Mouse (Mus musculus) midbrain, postnatal 0 days (tissue): ENCODE measurements at regions not wholly inside any gene's neighbourhood (a gene's known extent, or its start where the extent isn't known, plus 50 kb on each side); places are given as distances from the start of the nearest gene placed in this dataset.

ENCODE experiments used
- ATAC-seq: fragments of 200-750 bp; cut with Nextera tagmentation; 2 replicates; pipeline ENCODE4 v1.8.0; 2017; ENCODE audit warnings: moderate number of reproducible peaks, mild to moderate bottlenecking, moderate TSS enrichment, moderate library complexity; ENCODE audit not compliant: low FRiP score
- DNase-seq: peaks from one replicate; pipeline ENCODE4 v3.0.0-alpha.2; 2015; ENCODE audit warnings: low spot score
- H3K27ac ChIP-seq: fragments of 300-500 bp; sonication (generic); 2 replicates; pipeline ENCODE4 v1.5.1; 2014; ENCODE audit warnings: low read depth, mild to moderate bottlenecking, low read length, mixed read lengths
- H3K27me3 ChIP-seq: fragments of 300-500 bp; sonication (generic); 2 replicates; pipeline ENCODE4 v1.6.1; 2014; ENCODE audit warnings: low read length, control low read depth, mixed read lengths; ENCODE audit not compliant: insufficient read depth
- H3K36me3 ChIP-seq: fragments of 300-500 bp; sonication (generic); 2 replicates; pipeline ENCODE4 v1.6.1; 2014; ENCODE audit warnings: low read length, control low read depth, mixed read lengths; ENCODE audit not compliant: insufficient read depth
- H3K4me1 ChIP-seq: fragments of 300-500 bp; sonication (generic); 2 replicates; pipeline ENCODE4 v1.6.1; 2014; ENCODE audit warnings: mild to moderate bottlenecking, control low read depth, antibody characterized with exemption, low read length, mixed read lengths; ENCODE audit not compliant: insufficient read depth
- H3K4me2 ChIP-seq: fragments of 300-500 bp; sonication (generic); 2 replicates; pipeline ENCODE4 v1.6.1; 2014; ENCODE audit warnings: low read depth, mild to moderate bottlenecking, low read length, mixed read lengths; ENCODE audit not compliant: poor library complexity, severe bottlenecking
- H3K4me3 ChIP-seq: fragments of 300-500 bp; sonication (generic); 2 replicates; pipeline ENCODE4 v1.5.1; 2014; ENCODE audit warnings: low read depth, mild to moderate bottlenecking, low read length, moderate library complexity
- H3K9ac ChIP-seq: fragments of 300-500 bp; sonication (generic); replicated peaks from 2 replicates; pipeline ENCODE4 v1.6.1; 2014; ENCODE audit warnings: mild to moderate bottlenecking, low read length, moderate library complexity, mixed read lengths; ENCODE audit not compliant: poor library complexity, severe bottlenecking
- H3K9me3 ChIP-seq: fragments of 300-500 bp; sonication (generic); 2 replicates; pipeline ENCODE4 v1.6.1; 2016; ENCODE audit warnings: low read length, control low read depth
- CTCF ChIP-seq: IDR thresholded peaks from 2 replicates; pipeline ENCODE4 v1.5.1; 2016; ENCODE audit warnings: antibody characterized with exemption, mild to moderate bottlenecking
- WGBS: fragments of 180-500 bp; shearing (Covaris S2); extraction: QIAGEN DNeasy Blood & Tissue Kit; methylation state at CpG from one replicate; pipeline ENCODE4 v1.1.7; 2014; 5-methylcytosine and 5-hydroxymethylcytosine counted together

DNA sequence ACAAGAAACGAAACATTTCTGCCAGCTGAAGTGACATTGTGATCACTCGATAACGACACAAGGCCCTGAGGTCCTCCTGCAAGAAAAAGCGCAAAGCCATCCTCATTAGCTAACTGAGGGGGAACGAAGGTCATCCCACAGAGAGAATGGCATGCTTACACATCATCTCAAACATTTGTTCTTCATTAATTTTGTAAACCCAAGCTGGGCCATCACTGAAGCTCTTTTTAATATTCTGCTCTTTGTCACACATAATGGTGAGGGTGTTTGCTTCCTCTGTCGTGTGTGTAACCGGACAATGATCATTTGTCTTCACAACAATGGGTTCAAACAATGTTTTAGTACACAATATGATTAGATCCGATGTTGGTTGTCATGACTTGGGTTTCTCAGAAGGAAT, 1217.9 kb downstream of the Mat2b start:
- H3K27me3 ChIP-seq: no peaks in the 10 kb centered on the region
- peak; percentile 11 for DNase-seq
- H3K9ac ChIP-seq: no peak overlapping the region
- no peaks in the 10 kb centered on the region for H3K4me1 ChIP-seq
- no peaks in the 10 kb centered on the region for H3K9me3 ChIP-seq
- H3K27ac ChIP-seq: no peak overlapping the region
- TF ChIP-seq CTCF: no peak
- WGBS: 60% methylated on average over 8 of the region's 8 CpGs
- no peaks in the 10 kb centered on the region for H3K36me3 ChIP-seq
- no peak for ATAC-seq
- no peak overlapping the region for H3K4me2 ChIP-seq
- no peak overlapping the region for H3K4me3 ChIP-seq

- WGBS: 61% methylated on average over 5 of the region's 5 CpGs
- H3K4me2 ChIP-seq: no peak overlapping the region
- ATAC-seq: no peak; the same call in 1 of the 2 replicates
- DNase-seq: peak; percentile 70
- H3K4me1 ChIP-seq: no peaks in the 10 kb centered on the region
- no peak for TF ChIP-seq CTCF
- H3K9me3 ChIP-seq: no peaks in the 10 kb centered on the region
- H3K9ac ChIP-seq: no peak overlapping the region
- no peaks in the 10 kb centered on the region for H3K27me3 ChIP-seq
- H3K36me3 ChIP-seq: no peaks in the 10 kb centered on the region
- no peak overlapping the region for H3K4me3 ChIP-seq
- no peak overlapping the region for H3K27ac ChIP-seq
These were observed 1241.6 kb downstream of the Mat2b start for GRCm38 (mm10) chr11:39453329-39453952.

DNA sequence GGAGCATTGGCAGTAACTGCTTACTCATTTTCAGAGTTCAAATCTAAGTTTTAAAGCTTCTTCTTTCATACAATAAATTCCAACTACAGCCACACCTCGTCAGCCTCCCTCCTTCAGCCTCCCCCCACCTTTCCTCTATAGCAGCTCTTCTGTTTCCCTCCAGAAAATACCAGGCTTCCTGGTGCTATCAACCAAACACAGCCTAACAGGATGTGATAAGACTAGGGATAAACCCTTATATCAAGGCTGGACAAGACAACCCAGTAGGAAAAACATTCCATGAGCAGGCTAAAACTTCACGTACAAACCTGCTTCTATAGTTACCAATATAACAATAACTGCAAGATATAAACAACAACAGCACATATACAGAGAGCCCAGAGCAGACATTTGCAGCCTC, 1248.6 kb downstream of the Mat2b start:
- TF ChIP-seq CTCF: no peak
- no peak overlapping the region for H3K27ac ChIP-seq

DNA sequence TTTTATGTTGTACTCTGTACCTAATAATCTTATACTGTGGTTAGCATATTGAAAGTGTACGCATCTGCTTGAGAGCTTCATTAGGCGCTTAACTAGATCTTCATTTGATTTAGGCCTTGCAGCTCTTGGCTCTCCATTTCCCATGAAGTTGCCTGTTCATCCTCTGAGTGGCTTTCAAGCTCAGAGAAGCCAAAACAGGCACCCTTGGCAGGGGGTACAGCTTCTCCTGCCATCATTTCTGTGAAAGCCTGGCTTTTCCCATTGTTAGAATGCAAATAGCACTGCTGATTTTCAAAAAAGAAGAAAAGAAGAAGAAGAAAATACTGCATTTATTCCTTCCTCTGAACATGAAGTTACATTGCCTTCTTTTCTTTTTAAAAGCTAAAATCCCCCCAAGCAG, 1283.3 kb downstream of the Mat2b start:
- Histone ChIP-seq H3K4me1 (peaks cover 3% of the 10 kb centered on the region; the same call in 1 of the 2 replicates), H3K27ac (no peak overlapping the region), H3K9ac (no peak overlapping the region), H3K4me3 (no peak overlapping the region), H3K9me3 (no peaks in the 10 kb centered on the region), H3K27me3 (no peaks in the 10 kb centered on the region), H3K36me3 (no peaks in the 10 kb centered on the region), H3K4me2 (no peak overlapping the region)
- no peak for ATAC-seq
- peak; percentile 49 for DNase-seq
- 34% methylated on average over 2 of the region's 2 CpGs for WGBS
- TF ChIP-seq CTCF: no peak

More for the DNA sequence above, 1248.6 kb downstream of the Mat2b start:
- ATAC-seq (no peak), DNase-seq (no peak)
- H3K9me3 ChIP-seq: no peaks in the 10 kb centered on the region
- H3K4me2 ChIP-seq: no peak overlapping the region
- 78% methylated on average over 2 of the region's 2 CpGs for WGBS
- H3K27me3 ChIP-seq: no peaks in the 10 kb centered on the region
- no peaks in the 10 kb centered on the region for H3K4me1 ChIP-seq
- no peak overlapping the region for H3K4me3 ChIP-seq
- no peaks in the 10 kb centered on the region for H3K36me3 ChIP-seq
- no peak overlapping the region for H3K9ac ChIP-seq

DNA sequence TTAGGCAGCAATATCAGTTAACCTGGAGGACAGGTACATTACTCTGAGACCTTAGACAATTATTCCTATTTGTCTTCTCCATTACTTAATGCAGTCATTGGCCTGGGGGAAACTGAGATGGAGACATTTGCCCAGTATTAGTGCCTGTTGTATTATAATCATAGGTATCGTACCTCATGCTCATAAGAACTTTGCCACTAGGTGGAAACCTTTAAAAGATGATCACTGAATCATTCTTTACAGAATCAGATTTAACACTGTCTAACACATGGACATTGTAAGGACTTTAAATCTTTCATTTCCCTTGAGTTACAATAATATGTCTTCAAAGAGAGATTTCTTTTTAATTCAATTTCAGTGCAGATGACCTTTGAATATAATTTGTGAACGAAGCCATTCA, 1283.8 kb downstream of the Mat2b start:
- 66% methylated on average over 2 of the region's 2 CpGs for WGBS
- peak; percentile 55 for TF ChIP-seq CTCF
- ATAC-seq: no peak

DNA sequence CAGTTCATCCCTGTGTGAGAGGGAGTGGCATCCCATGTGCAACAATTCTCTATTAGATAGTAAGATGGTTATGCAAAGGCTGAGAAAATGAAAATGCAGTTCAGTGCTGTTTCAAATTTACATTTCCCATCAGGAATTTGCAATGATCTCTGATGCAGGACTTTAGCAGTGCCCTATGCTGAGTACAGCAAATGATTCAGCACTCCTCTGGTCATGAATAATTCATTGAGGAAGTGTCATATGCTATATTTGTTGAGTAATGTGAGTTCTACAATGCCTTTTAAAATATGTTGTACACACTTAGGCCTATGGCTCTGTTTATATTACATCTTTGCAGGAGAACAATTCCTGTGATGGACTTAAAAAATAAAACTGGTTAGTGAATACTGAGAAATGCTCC, 1330.2 kb downstream of the Mat2b start:
- no peaks in the 10 kb centered on the region for H3K36me3 ChIP-seq
- H3K4me2 ChIP-seq: no peak overlapping the region
- H3K9me3 ChIP-seq: no peaks in the 10 kb centered on the region
- no peaks in the 10 kb centered on the region for H3K27me3 ChIP-seq
- no peak overlapping the region for H3K9ac ChIP-seq
- ATAC-seq (no peak), DNase-seq (no peak)
- no peak overlapping the region for H3K4me3 ChIP-seq
- H3K4me1 ChIP-seq: no peaks in the 10 kb centered on the region
- no peak overlapping the region for H3K27ac ChIP-seq
- no peak for TF ChIP-seq CTCF

More for the DNA sequence above, 1283.8 kb downstream of the Mat2b start:
- no peak overlapping the region for H3K4me3 ChIP-seq
- H3K36me3 ChIP-seq: no peaks in the 10 kb centered on the region
- peak; percentile 29 for DNase-seq
- no peak overlapping the region for H3K4me2 ChIP-seq
- H3K9ac ChIP-seq: no peak overlapping the region
- no peaks in the 10 kb centered on the region for H3K27me3 ChIP-seq
- H3K27ac ChIP-seq: no peak overlapping the region
- no peaks in the 10 kb centered on the region for H3K9me3 ChIP-seq
- peaks cover 3% of the 10 kb centered on the region; the same call in 1 of the 2 replicates for H3K4me1 ChIP-seq
